Mouse (Mus musculus) erythroblast, embryonic 14.5 days (primary cell): ENCODE results near the gene S100a3.

ENCODE experiments used
- GATA1 ChIP-seq: IDR thresholded peaks from 2 replicates; pipeline ENCODE4 v1.6.1; 2012; ENCODE audit warnings: low read length, inconsistent platforms, mixed read lengths
- TAL1 ChIP-seq: IDR thresholded peaks from 3 replicates; pipeline ENCODE4 v1.6.1; 2012; ENCODE audit warnings: low read length, inconsistent platforms, mixed read lengths

- TF ChIP-seq GATA1 (no peak), TAL1 (no peak)
These were observed 46.4 kb upstream of the S100a3 start, which contains the start of the genes S100a1 and S100a13 for GRCm38 (mm10) chr3:90513796-90514590.
